Mouse (Mus musculus) spleen, adult 2 months (tissue): ENCODE results near the gene Gm37240.

Experiments
- CTCF ChIP-seq: fragments of 200-500 bp; IDR thresholded peaks from 2 replicates; pipeline ENCODE4 v1.5.1; 2011; ENCODE audit warnings: mild to moderate bottlenecking, inconsistent platforms; ENCODE audit not compliant: insufficient read depth, insufficient read length, insufficient replicate concordance; ENCODE audit errors: extremely low read depth
- POLR2A ChIP-seq: fragments of 200-500 bp; IDR thresholded peaks from 2 replicates; pipeline ENCODE4 v1.6.1; 2011; ENCODE audit warnings: low read depth, low read length, inconsistent platforms

- TF ChIP-seq CTCF (no peak), POLR2A (no peak)
These were observed 1265.3 kb downstream of the Gm37240 start for GRCm38 (mm10) chr3:84622026-84622425.
